Mouse (Mus musculus) cerebellum, adult 9-10 months (tissue): ENCODE measurements at regions not wholly inside any gene's neighbourhood (a gene's known extent, or its start where the extent isn't known, plus 50 kb on each side); places are given as distances from the start of the nearest gene placed in this dataset.

Experiments used
- DNase-seq: peaks from one replicate; pipeline ENCODE4 v3.0.0; 2022

- no peak for DNase-seq
These were observed 307.9 kb upstream of the Dach1 start for GRCm38 (mm10) chr14:98477416-98477815.

GRCm38 (mm10) chr14:98471803-98472509 lies 302.4 kb upstream of the Dach1 start:
- DNase-seq: no peak

GRCm38 (mm10) chr14:98454461-98454860 lies 284.9 kb upstream of the Dach1 start:
- no peak for DNase-seq

- no peak for DNase-seq
These were observed 282.6 kb upstream of the Dach1 start for GRCm38 (mm10) chr14:98452191-98452590.

- DNase-seq: no peak
These were observed 280.0 kb upstream of the Dach1 start for GRCm38 (mm10) chr14:98449568-98449967.

- DNase-seq: no peak
These were observed 272.8 kb upstream of the Dach1 start for GRCm38 (mm10) chr14:98442411-98442810.

GRCm38 (mm10) chr14:98441954-98442353 lies 272.4 kb upstream of the Dach1 start:
- DNase-seq: no peak

GRCm38 (mm10) chr14:98431959-98432358 lies 262.4 kb upstream of the Dach1 start:
- DNase-seq: no peak

GRCm38 (mm10) chr14:98417719-98418118 lies 248.2 kb upstream of the Dach1 start:
- no peak for DNase-seq

GRCm38 (mm10) chr14:98414201-98414600 lies 244.6 kb upstream of the Dach1 start:
- no peak for DNase-seq

- no peak for DNase-seq
These were observed 236.5 kb upstream of the Dach1 start for GRCm38 (mm10) chr14:98405936-98406635.

- DNase-seq: no peak
These were observed 234.5 kb upstream of the Dach1 start for GRCm38 (mm10) chr14:98404026-98404425.

- DNase-seq: no peak
These were observed 218.3 kb upstream of the Dach1 start for GRCm38 (mm10) chr14:98387871-98388270.
